Mouse (Mus musculus) brain, embryonic 18.5 days (tissue): ENCODE results near the gene Amy2a3.
"Not testable (repeated sequence)": the region's sequence is repeated elsewhere in the genome, so short reads cannot be mapped to it uniquely, and the experiment has no call there.

Experiments used
- DNase-seq: peaks from one replicate; pipeline ENCODE4 v3.0.0-alpha.2; 2012; ENCODE audit warnings: low read depth, low spot score

The Amy2a3 gene

DNA sequence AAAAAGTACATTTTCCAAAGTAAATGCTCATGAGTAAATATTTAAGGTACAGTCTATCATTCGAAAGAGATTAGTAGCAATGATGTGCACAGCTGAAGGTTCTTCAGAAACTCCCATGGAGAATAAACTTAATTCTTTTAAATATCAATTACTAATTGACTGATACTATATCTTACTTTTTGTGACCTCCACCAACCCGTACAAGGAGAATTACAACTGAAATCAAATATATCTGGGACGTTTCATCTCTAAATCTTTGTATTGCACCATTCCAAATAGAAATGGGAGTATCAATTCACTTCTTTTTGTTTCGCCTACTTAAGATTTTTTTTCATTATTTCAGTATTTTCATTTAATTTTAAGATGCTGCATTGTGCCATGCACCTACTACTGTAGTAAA lies at the start of gene Amy2a3:
TSS of gene Amy2a3 (minus strand) at position 101 of the 400 bp plus-strand sequence.
- DNase-seq = not testable (repeated sequence)

DNA sequence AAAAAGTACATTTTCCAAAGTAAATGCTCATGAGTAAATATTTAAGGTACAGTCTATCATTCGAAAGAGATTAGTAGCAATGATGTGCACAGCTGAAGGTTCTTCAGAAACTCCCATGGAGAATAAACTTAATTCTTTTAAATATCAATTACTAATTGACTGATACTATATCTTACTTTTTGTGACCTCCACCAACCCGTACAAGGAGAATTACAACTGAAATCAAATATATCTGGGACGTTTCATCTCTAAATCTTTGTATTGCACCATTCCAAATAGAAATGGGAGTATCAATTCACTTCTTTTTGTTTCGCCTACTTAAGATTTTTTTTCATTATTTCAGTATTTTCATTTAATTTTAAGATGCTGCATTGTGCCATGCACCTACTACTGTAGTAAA lies 32.7 kb upstream of the Amy2a3 start, which contains the start of gene Amy2a2:
TSS of gene Amy2a2 (minus strand) at position 101 of the 400 bp plus-strand sequence.
- not testable (repeated sequence) for DNase-seq

DNA sequence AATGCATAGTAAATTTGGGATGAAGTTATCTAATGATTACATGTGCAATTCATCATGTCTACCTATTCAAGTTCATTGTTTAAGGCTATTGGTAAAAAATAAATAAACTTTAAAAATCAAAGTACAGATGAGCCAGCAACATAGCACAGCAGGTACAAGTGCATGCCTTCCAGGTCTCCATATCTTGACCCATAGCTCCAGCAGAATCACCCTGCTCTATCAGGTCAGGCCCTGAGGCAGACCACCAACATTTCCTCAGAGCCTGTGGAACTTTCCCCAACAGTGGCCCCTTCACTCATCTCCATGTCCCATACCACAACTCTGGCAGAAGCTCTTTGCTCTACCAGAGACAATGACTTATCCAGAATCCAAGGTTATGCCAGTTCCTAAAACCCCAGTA lies 21.6 kb upstream of the Amy2a3 start:
- DNase-seq = not testable (repeated sequence)

DNA sequence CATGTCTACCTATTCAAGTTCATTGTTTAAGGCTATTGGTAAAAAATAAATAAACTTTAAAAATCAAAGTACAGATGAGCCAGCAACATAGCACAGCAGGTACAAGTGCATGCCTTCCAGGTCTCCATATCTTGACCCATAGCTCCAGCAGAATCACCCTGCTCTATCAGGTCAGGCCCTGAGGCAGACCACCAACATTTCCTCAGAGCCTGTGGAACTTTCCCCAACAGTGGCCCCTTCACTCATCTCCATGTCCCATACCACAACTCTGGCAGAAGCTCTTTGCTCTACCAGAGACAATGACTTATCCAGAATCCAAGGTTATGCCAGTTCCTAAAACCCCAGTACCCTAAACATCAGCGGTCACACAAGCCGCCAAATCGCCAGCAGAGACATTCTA lies 10.9 kb downstream of the Amy2a3 start:
- DNase-seq = not testable (repeated sequence)

DNA sequence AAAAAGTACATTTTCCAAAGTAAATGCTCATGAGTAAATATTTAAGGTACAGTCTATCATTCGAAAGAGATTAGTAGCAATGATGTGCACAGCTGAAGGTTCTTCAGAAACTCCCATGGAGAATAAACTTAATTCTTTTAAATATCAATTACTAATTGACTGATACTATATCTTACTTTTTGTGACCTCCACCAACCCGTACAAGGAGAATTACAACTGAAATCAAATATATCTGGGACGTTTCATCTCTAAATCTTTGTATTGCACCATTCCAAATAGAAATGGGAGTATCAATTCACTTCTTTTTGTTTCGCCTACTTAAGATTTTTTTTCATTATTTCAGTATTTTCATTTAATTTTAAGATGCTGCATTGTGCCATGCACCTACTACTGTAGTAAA lies 32.5 kb downstream of the Amy2a3 start, which contains the start of gene Amy2a4:
TSS of gene Amy2a4 (minus strand) at position 101 of the 400 bp plus-strand sequence.
- not testable (repeated sequence) for DNase-seq

DNA sequence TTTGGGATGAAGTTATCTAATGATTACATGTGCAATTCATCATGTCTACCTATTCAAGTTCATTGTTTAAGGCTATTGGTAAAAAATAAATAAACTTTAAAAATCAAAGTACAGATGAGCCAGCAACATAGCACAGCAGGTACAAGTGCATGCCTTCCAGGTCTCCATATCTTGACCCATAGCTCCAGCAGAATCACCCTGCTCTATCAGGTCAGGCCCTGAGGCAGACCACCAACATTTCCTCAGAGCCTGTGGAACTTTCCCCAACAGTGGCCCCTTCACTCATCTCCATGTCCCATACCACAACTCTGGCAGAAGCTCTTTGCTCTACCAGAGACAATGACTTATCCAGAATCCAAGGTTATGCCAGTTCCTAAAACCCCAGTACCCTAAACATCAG lies 43.6 kb downstream of the Amy2a3 start:
- DNase-seq = not testable (repeated sequence)

DNA sequence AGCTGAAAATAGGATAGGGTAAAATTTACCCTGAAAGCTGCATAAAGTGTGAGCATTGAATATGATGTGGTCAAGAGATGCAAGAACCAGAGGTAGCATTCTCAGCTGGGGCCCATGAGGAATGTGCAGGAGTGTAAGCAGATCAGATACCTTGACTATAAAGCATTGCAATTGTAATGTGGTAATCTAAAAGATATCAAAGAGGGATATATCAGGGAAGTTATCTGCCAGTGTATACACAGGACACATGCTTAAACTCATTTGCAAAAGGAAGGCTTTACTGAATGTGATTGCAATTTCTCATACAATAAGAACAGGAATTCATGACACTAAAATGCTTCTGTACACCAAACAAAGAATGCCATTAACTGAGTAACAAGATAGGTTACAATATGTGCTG lies 44.3 kb downstream of the Amy2a3 start:
- DNase-seq = not testable (repeated sequence)
